Mouse (Mus musculus) CH12.LX (cell line): ENCODE measurements at regions not wholly inside any gene's neighbourhood (a gene's known extent, or its start where the extent isn't known, plus 50 kb on each side); places are given as distances from the start of the nearest gene placed in this dataset.

ENCODE experiments used
- DNase-seq: peaks from one replicate; pipeline ENCODE4 v3.0.0-alpha.2; 2013; ENCODE audit errors: extremely low read depth
- H3K27ac ChIP-seq: 2 replicates; pipeline ENCODE4 v1.5.1; 2012; ENCODE audit warnings: low read depth, mild to moderate bottlenecking, control low read depth, moderate library complexity; ENCODE audit not compliant: insufficient read depth
- H3K27me3 ChIP-seq: replicated peaks from 2 replicates; pipeline ENCODE3; 2012; ENCODE audit warnings: inconsistent platforms
- H3K36me3 ChIP-seq, 2 experiments: replicated peaks in 1 of 2; 2 replicates each; pipeline versions ENCODE3 to v1.6.1; 2012; ENCODE audit warnings: inconsistent platforms in 1 of 2, low read length in 1 of 2, mild to moderate bottlenecking in 1 of 2, mixed read lengths in 1 of 2, moderate library complexity in 1 of 2; ENCODE audit not compliant: control insufficient read depth in 1 of 2, insufficient read depth in 1 of 2
- H3K4me1 ChIP-seq, 2 experiments: 2 replicates each; pipeline ENCODE4 v1.6.1; 2012; ENCODE audit warnings: inconsistent platforms in 1 of 2, moderate library complexity in 1 of 2; ENCODE audit not compliant: insufficient read depth in 2 of 2, control insufficient read depth in 1 of 2
- H3K4me2 ChIP-seq: 2 replicates; pipeline ENCODE4 v1.6.1; 2012; ENCODE audit warnings: low read depth, mild to moderate bottlenecking, control low read depth; ENCODE audit not compliant: poor library complexity, insufficient read depth, severe bottlenecking
- H3K4me3 ChIP-seq, 3 experiments: fragments of 150-350 bp in 1 of 3; sonication (generic) in 1 of 3; replicated peaks in 1 of 3; 2 replicates each; pipeline versions ENCODE3 to v1.5.1; 2011 to 2012; ENCODE audit warnings: low read depth in 2 of 3, low read length in 2 of 3, mild to moderate bottlenecking in 2 of 3, moderate library complexity in 2 of 3, control low read depth in 1 of 3, improper control_type of control experiment in 1 of 3, inconsistent platforms in 1 of 3, mixed read lengths in 1 of 3; ENCODE audit not compliant: poor library complexity in 1 of 3
- H3K79me2 ChIP-seq: replicated peaks from 2 replicates; pipeline ENCODE4 v1.6.1; 2012; ENCODE audit warnings: mild to moderate bottlenecking, moderate library complexity; ENCODE audit not compliant: control insufficient read depth, poor library complexity, insufficient read depth, severe bottlenecking; ENCODE audit errors: extremely low read depth
- H3K9ac ChIP-seq: 2 replicates; pipeline ENCODE4 v1.6.1; 2012; ENCODE audit warnings: low read depth, mild to moderate bottlenecking, control low read depth, moderate library complexity; ENCODE audit not compliant: insufficient read depth
- H3K9me3 ChIP-seq: replicated peaks from 2 replicates; pipeline ENCODE3; 2012; ENCODE audit warnings: low read length, inconsistent platforms, mixed read lengths
- BHLHE40 ChIP-seq: IDR thresholded peaks from 2 replicates; pipeline ENCODE4 v1.6.1; 2011; ENCODE audit warnings: mild to moderate bottlenecking, low read depth, low read length, improper control_type of control experiment
- CHD1 ChIP-seq: IDR thresholded peaks from 2 replicates; pipeline ENCODE4 v1.6.1; 2012; ENCODE audit warnings: low read depth, low read length, improper control_type of control experiment, inconsistent platforms
- ELF1 ChIP-seq: IDR thresholded peaks from 2 replicates; pipeline ENCODE4 v1.6.1; 2014; ENCODE audit warnings: low read depth, mild to moderate bottlenecking, inconsistent platforms, low read length, improper control_type of control experiment
- ETS1 ChIP-seq: conservative IDR thresholded peaks from 2 replicates; pipeline ENCODE4 v1.6.1; 2012; ENCODE audit warnings: low read depth, mild to moderate bottlenecking, inconsistent platforms, low read length, improper control_type of control experiment, moderate library complexity
- GABPA ChIP-seq: IDR thresholded peaks from 2 replicates; pipeline ENCODE4 v1.6.1; 2012; ENCODE audit warnings: low read depth, low read length, improper control_type of control experiment, inconsistent platforms; ENCODE audit not compliant: insufficient replicate concordance
- HCFC1 ChIP-seq: IDR thresholded peaks from 2 replicates; pipeline ENCODE4 v1.6.1; 2012; ENCODE audit warnings: low read depth, mild to moderate bottlenecking, inconsistent platforms, low read length, improper control_type of control experiment
- KAT2A ChIP-seq: IDR thresholded peaks from 2 replicates; pipeline ENCODE4 v1.6.1; 2012; ENCODE audit warnings: low read length, improper control_type of control experiment, inconsistent platforms; ENCODE audit not compliant: insufficient replicate concordance
- MAX ChIP-seq: IDR thresholded peaks from 2 replicates; pipeline ENCODE4 v1.6.1; 2011; ENCODE audit warnings: low read length, improper control_type of control experiment
- MYC ChIP-seq: IDR thresholded peaks from 2 replicates; pipeline ENCODE4 v1.6.1; 2011; ENCODE audit warnings: low read depth, mild to moderate bottlenecking, improper control_type of control experiment, low read length
- NELFE ChIP-seq: IDR thresholded peaks from 2 replicates; pipeline ENCODE4 v1.6.1; 2011; ENCODE audit warnings: low read depth, low read length, improper control_type of control experiment
- NRF1 ChIP-seq: IDR thresholded peaks from 2 replicates; pipeline ENCODE4 v1.6.1; 2014; ENCODE audit warnings: low read depth, mild to moderate bottlenecking, inconsistent platforms, low read length, improper control_type of control experiment, moderate library complexity
- PAX5 ChIP-seq: IDR thresholded peaks from 2 replicates; pipeline ENCODE4 v1.6.1; 2012; ENCODE audit warnings: low read length, inconsistent platforms, mixed read lengths
- POLR2AphosphoS2 ChIP-seq: IDR thresholded peaks from 2 replicates; pipeline ENCODE4 v1.6.1; 2011; ENCODE audit warnings: low read depth, low read length, improper control_type of control experiment
- RAD21 ChIP-seq: IDR thresholded peaks from 2 replicates; pipeline ENCODE4 v1.6.1; 2011; ENCODE audit warnings: low read depth, mild to moderate bottlenecking, low read length, improper control_type of control experiment, moderate library complexity
- SMC3 ChIP-seq: IDR thresholded peaks from 2 replicates; pipeline ENCODE4 v1.6.1; 2011; ENCODE audit warnings: low read depth, low read length, improper control_type of control experiment
- TBP ChIP-seq: conservative IDR thresholded peaks from 2 replicates; pipeline ENCODE4 v1.6.1; 2011; ENCODE audit warnings: low read depth, low read length, improper control_type of control experiment
- TCF12 ChIP-seq: IDR thresholded peaks from 2 replicates; pipeline ENCODE4 v1.6.1; 2014; ENCODE audit warnings: low read depth, mild to moderate bottlenecking, inconsistent platforms, low read length, improper control_type of control experiment
- UBTF ChIP-seq: IDR thresholded peaks from 2 replicates; pipeline ENCODE4 v1.6.1; 2012; ENCODE audit warnings: low read depth, mild to moderate bottlenecking, inconsistent platforms, low read length, improper control_type of control experiment, moderate library complexity
- USF1 ChIP-seq: IDR thresholded peaks from 2 replicates; pipeline ENCODE4 v1.6.1; 2014; ENCODE audit warnings: low read depth, mild to moderate bottlenecking, inconsistent platforms, low read length, improper control_type of control experiment
- USF2 ChIP-seq: conservative IDR thresholded peaks from 2 replicates; pipeline ENCODE4 v1.6.1; 2011; ENCODE audit warnings: low read depth, low read length, improper control_type of control experiment
- ZC3H11A ChIP-seq: IDR thresholded peaks from 2 replicates; pipeline ENCODE4 v1.6.1; 2012; ENCODE audit warnings: low read depth, mild to moderate bottlenecking, inconsistent platforms, low read length, improper control_type of control experiment
- ZKSCAN1 ChIP-seq: IDR thresholded peaks from 2 replicates; pipeline ENCODE4 v1.6.1; 2012; ENCODE audit warnings: low read depth, inconsistent platforms, low read length, improper control_type of control experiment, borderline replicate concordance
- ZNF384 ChIP-seq: IDR thresholded peaks from 2 replicates; pipeline ENCODE4 v1.6.1; 2012; ENCODE audit warnings: low read depth, low read length, improper control_type of control experiment, inconsistent platforms
- dilution Hi-C: fragments of 300-500 bp; cut with MboI; formaldehyde crosslinking; loops from 2 replicates; pipeline ENCODE4 v1.14.3; 2020; ENCODE audit warnings: low sequenced_read_pairs; ENCODE audit not compliant: extremely low pct_unique_long_range_greater_than_20kb, extremely low pct_ligation_motif_present
- in situ Hi-C: fragments of 300-500 bp; cut with MboI; formaldehyde crosslinking; loops from 3 replicates; pipeline ENCODE4 v1.14.3; 2019; ENCODE audit warnings: low sequenced_read_pairs, low pct_ligation_motif_present, low pct_unique_long_range_greater_than_20kb, mixed read lengths

DNA sequence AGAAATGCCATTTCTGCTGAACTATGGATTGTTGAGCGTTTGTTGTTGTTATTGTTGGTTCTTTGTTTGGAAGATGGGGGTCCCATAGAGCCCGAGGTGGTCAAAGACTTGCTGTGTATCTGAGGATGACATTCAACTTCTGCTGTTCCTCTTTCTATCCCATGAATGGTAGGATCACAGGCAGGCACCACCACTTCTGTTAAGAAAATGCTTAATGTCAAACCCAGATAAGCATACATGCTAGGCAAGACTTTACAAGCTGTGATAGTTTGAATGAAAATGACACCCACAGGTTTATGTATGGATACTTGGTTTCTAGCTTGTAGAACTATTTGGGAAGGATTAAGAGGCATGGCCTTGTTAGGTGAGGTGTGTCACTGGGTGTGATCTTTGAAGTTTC lies 330.2 kb upstream of the Trib2 start:
- TF ChIP-seq SMC3 (no peak), ETS1 (no peak), ZKSCAN1 (no peak), PAX5 (no peak), GABPA (no peak), HCFC1 (no peak)
- Histone ChIP-seq H3K9ac (no peak overlapping the region), H3K79me2 (no peaks in the 10 kb centered on the region), H3K4me3 (no peak overlapping the region), H3K27ac (no peak overlapping the region), H3K4me1 (no peaks in the 10 kb centered on the region), H3K9me3 (no peaks in the 10 kb centered on the region), H3K4me2 (no peak overlapping the region), H3K36me3 (no peaks in the 10 kb centered on the region), H3K27me3 (no peaks in the 10 kb centered on the region)
- dilution Hi-C loops, result no loop called here
- DNase-seq, result no peak
- in situ Hi-C loops, result no loop called here

DNA sequence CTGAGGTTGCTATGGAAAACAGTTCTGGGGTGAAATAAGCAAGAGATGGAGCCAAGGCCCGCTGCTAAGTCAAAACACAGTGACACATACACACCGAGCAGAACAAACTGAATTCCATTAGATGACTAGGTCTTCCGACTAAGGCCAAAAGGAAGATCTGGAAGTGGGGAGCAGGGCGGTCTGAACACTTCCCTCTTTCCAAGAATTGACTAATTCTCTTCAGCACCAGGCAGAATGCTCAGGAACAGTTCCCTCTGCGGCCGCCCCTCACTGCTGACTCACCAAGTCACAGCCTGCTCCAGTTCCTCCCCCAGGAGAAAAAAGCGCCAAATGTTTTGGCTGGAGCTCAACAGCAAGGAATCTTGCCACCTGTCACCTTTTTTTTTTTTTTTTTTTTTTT lies 328.9 kb upstream of the Trib2 start:
- H3K9me3 ChIP-seq, result no peaks in the 10 kb centered on the region
- no peak overlapping the region for H3K27ac ChIP-seq
- in situ Hi-C loops, result no loop called here
- DNase-seq, result no peak
- TF ChIP-seq ZNF384 (no peak), KAT2A (no peak), MYC (no peak), RAD21 (no peak), ZC3H11A (no peak), TCF12 (no peak), NELFE (no peak), BHLHE40 (no peak), TBP (no peak), MAX (no peak), USF2 (no peak), CHD1 (no peak), UBTF (no peak), USF1 (no peak), GABPA (no peak), ELF1 (no peak), POLR2AphosphoS2 (no peak), NRF1 (no peak)
- no peaks in the 10 kb centered on the region for H3K36me3 ChIP-seq
- no peak overlapping the region for H3K4me2 ChIP-seq
- H3K27me3 ChIP-seq, result no peaks in the 10 kb centered on the region
- H3K4me3 ChIP-seq, result no peak overlapping the region
- H3K4me1 ChIP-seq, result no peaks in the 10 kb centered on the region
- dilution Hi-C loops, result no loop called here
- H3K79me2 ChIP-seq, result no peaks in the 10 kb centered on the region
- no peak overlapping the region for H3K9ac ChIP-seq
